Mouse (Mus musculus) hindbrain, embryonic 11.5 days (tissue): ENCODE measurements around the gene Plpp3. TPM values are rescaled to one million over a fixed set of nuclear protein-coding genes. Genes with fewer than 3 reads are reported as not detected.

Source experiments
- ATAC-seq: fragments of 200-750 bp; cut with Nextera tagmentation; 2 replicates; pipeline ENCODE4 v1.8.0; 2017; ENCODE audit warnings: mild to moderate bottlenecking, moderate TSS enrichment, moderate library complexity; ENCODE audit not compliant: low FRiP score
- DNase-seq: peaks from one replicate; pipeline ENCODE4 v3.0.0-alpha.2; 2015; ENCODE audit warnings: low spot score
- H3K27ac ChIP-seq: fragments of 300-500 bp; sonication (generic); 2 replicates; pipeline ENCODE4 v1.5.1; 2014; ENCODE audit warnings: mild to moderate bottlenecking, low read depth, low read length
- H3K27me3 ChIP-seq: fragments of 300-500 bp; sonication (generic); 2 replicates; pipeline ENCODE4 v1.6.1; 2014; ENCODE audit warnings: mild to moderate bottlenecking, low read length, moderate library complexity, mixed read lengths; ENCODE audit not compliant: control insufficient read depth, insufficient read depth
- H3K36me3 ChIP-seq: fragments of 300-500 bp; sonication (generic); 2 replicates; pipeline ENCODE4 v1.6.1; 2014; ENCODE audit warnings: mild to moderate bottlenecking, low read length, moderate library complexity, mixed read lengths; ENCODE audit not compliant: control insufficient read depth, insufficient read depth
- H3K4me1 ChIP-seq: fragments of 300-500 bp; sonication (generic); replicated peaks from 2 replicates; pipeline ENCODE4 v1.6.1; 2014; ENCODE audit warnings: low read length, mixed read lengths; ENCODE audit not compliant: control insufficient read depth, insufficient read depth
- H3K4me2 ChIP-seq: fragments of 300-500 bp; sonication (generic); replicated peaks from 2 replicates; pipeline ENCODE4 v1.6.1; 2014; ENCODE audit warnings: mild to moderate bottlenecking, low read depth, low read length
- H3K4me3 ChIP-seq: fragments of 300-500 bp; sonication (generic); 2 replicates; pipeline ENCODE4 v1.5.1; 2014; ENCODE audit warnings: low read depth, low read length
- H3K9ac ChIP-seq: fragments of 300-500 bp; sonication (generic); 2 replicates; pipeline ENCODE4 v1.6.1; 2014; ENCODE audit warnings: low read depth, low read length
- H3K9me3 ChIP-seq: fragments of 300-500 bp; sonication (generic); 2 replicates; pipeline ENCODE4 v1.6.1; 2016; ENCODE audit warnings: low read length; ENCODE audit not compliant: control insufficient read depth
- WGBS: fragments of 180-500 bp; shearing (Covaris S2); extraction: QIAGEN DNeasy Blood & Tissue Kit; methylation state at CpG from one replicate; pipeline ENCODE4 v1.1.7; 2014; 5-methylcytosine and 5-hydroxymethylcytosine counted together
- polyA plus RNA-seq: library from polyadenylated mRNA; unstranded; fragments of >200 nt; fragmentation: Nextera tagmentation; extraction: Ambion mirVana; gene quantifications from 2 replicates; pipeline ENCODE4 v1.2.1, GENCODE M21; 2014

Gene Plpp3
- polyA plus RNA-seq, 1 experiment from 2014 or later: 52.7 TPM

GRCm38 (mm10) chr4:105151911-105152690 lies 5.0 kb upstream of the Plpp3 start:
- no peaks in the 10 kb centered on the region for H3K4me1 ChIP-seq
- ATAC-seq (no peak), DNase-seq (peak; percentile 81)
- H3K9ac ChIP-seq: no peak overlapping the region
- 39% methylated on average over 14 of the region's 14 CpGs for WGBS
- no peaks in the 10 kb centered on the region for H3K27me3 ChIP-seq
- H3K36me3 ChIP-seq: no peaks in the 10 kb centered on the region
- H3K9me3 ChIP-seq: no peaks in the 10 kb centered on the region
- H3K27ac ChIP-seq: no peak overlapping the region
- no peak overlapping the region for H3K4me3 ChIP-seq
- no peak overlapping the region for H3K4me2 ChIP-seq

- H3K4me1 ChIP-seq: no peaks in the 10 kb centered on the region; the same call in 1 of the 2 replicates
- 84% methylated on average over 3 of the region's 3 CpGs for WGBS
- H3K36me3 ChIP-seq: no peaks in the 10 kb centered on the region
- no peaks in the 10 kb centered on the region for H3K9me3 ChIP-seq
- H3K27me3 ChIP-seq: no peaks in the 10 kb centered on the region
- no peak overlapping the region for H3K9ac ChIP-seq
- ATAC-seq (no peak), DNase-seq (no peak)
- no peak overlapping the region for H3K4me3 ChIP-seq
- no peak overlapping the region for H3K27ac ChIP-seq
- H3K4me2 ChIP-seq: no peak overlapping the region
Measured at GRCm38 (mm10) chr4:105153227-105153626, 3.9 kb upstream of the Plpp3 start.

- Histone ChIP-seq H3K4me1 (peaks cover 3% of the 10 kb centered on the region; the same call in 1 of the 2 replicates), H3K9ac (no peak overlapping the region), H3K9me3 (no peaks in the 10 kb centered on the region), H3K27ac (no peak overlapping the region), H3K36me3 (no peaks in the 10 kb centered on the region), H3K4me2 (no peak overlapping the region), H3K27me3 (no peaks in the 10 kb centered on the region), H3K4me3 (no peak overlapping the region)
- WGBS: 86% methylated on average over 6 of the region's 7 CpGs
- DNase-seq (no peak), ATAC-seq (no peak)
Measured at GRCm38 (mm10) chr4:105156281-105156680, 866 bp upstream of the Plpp3 start.

DNA sequence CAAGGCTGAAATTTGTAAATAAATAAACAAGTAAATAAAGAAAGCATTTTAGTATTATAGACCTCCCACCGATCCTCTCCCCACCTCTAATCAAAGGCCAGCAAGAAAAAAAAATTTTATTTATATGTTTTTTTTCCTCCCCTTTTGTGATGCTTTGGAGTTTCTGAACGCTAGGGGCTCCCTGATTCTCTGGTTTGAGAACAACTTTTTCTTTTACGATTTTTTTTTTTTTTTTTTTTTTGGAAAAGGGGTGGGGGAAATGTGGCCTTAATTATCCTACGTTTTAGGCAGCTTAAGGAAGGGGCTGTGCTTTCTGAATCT lies 232 bp upstream of the Plpp3 start:
- Histone ChIP-seq H3K9ac (peak overlapping the region; percentile 87; the same call in 1 of the 2 replicates), H3K9me3 (no peaks in the 10 kb centered on the region), H3K27me3 (no peaks in the 10 kb centered on the region), H3K4me2 (peak overlapping the region; percentile 81; the same call in 1 of the 2 replicates), H3K27ac (peak overlapping the region; percentile 74; the same call in 1 of the 2 replicates), H3K36me3 (no peaks in the 10 kb centered on the region), H3K4me1 (peaks cover 3% of the 10 kb centered on the region; the same call in 1 of the 2 replicates), H3K4me3 (peak overlapping the region; percentile 97)
- no peak for DNase-seq
- no peak for ATAC-seq
- 2% methylated on average over 4 of the region's 4 CpGs for WGBS

DNA sequence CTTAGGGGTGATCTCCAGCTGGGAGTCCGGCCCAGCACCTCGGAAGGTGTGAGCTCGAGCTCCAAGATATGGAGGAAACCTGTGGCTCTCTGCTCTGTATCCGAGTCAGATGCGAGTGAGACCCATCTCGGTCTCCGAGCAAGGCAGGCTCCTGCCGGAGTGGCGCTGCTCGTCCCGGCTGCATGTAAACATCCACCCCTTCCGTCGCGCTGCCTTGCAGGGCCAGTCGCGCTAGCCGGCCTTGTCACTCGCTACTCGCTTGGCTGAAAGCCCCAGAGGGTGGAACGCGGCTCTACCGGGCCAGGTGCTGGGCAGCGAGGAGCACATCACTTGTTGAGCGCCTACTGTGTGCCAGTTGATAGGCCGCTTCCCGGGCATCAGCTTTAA lies 1.0 kb downstream of the Plpp3 start:
- Histone ChIP-seq H3K4me1 (peaks cover 3% of the 10 kb centered on the region; the same call in 1 of the 2 replicates), H3K4me2 (peak overlapping the region; percentile 81), H3K27ac (peak overlapping the region; percentile 74), H3K9ac (peak overlapping the region; percentile 87), H3K9me3 (no peaks in the 10 kb centered on the region), H3K27me3 (no peaks in the 10 kb centered on the region), H3K4me3 (peak overlapping the region; percentile 97), H3K36me3 (no peaks in the 10 kb centered on the region)
- WGBS: under 1% methylated on average over 26 of the region's 26 CpGs
- peak; percentile 80 for DNase-seq
- ATAC-seq: peak; percentile 84

- H3K9ac ChIP-seq: peak overlapping the region; percentile 87
- no peaks in the 10 kb centered on the region for H3K9me3 ChIP-seq
- no peaks in the 10 kb centered on the region for H3K36me3 ChIP-seq
- DNase-seq: peak; percentile 52
- H3K4me2 ChIP-seq: peak overlapping the region; percentile 81
- no peak for ATAC-seq
- H3K4me1 ChIP-seq: peaks cover 3% of the 10 kb centered on the region
- H3K4me3 ChIP-seq: peak overlapping the region; percentile 97
- no peaks in the 10 kb centered on the region for H3K27me3 ChIP-seq
- 0% methylated on average over 18 of the region's 18 CpGs for WGBS
- no peak overlapping the region for H3K27ac ChIP-seq
Measured at GRCm38 (mm10) chr4:105158651-105159530, 1.7 kb downstream of the Plpp3 start.

DNA sequence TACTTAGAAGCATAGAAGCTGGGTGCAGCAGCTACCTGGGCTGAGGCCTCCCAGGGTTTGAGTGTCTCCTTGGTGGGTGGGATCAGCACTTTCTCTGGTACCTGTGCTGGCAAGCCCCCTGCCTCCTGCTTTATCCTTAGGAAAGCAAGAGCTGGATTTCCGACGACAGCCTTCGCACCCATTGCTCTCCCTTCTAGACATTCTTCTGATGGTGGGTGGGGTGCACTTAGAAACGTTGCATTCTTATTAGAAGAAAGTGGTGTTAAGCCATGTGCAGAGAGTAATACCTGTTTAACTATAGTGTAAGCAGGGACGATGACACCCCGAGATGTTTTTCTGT lies 2.4 kb downstream of the Plpp3 start:
- ATAC-seq: no peak
- Histone ChIP-seq H3K36me3 (no peaks in the 10 kb centered on the region), H3K9ac (peak overlapping the region; percentile 87), H3K4me2 (peak overlapping the region; percentile 81), H3K27ac (no peak overlapping the region), H3K4me1 (peaks cover 3% of the 10 kb centered on the region), H3K27me3 (no peaks in the 10 kb centered on the region), H3K9me3 (no peaks in the 10 kb centered on the region), H3K4me3 (peak overlapping the region; percentile 97)
- DNase-seq: no peak
- WGBS: 19% methylated on average over 6 of the region's 6 CpGs

GRCm38 (mm10) chr4:105160470-105160869 lies 3.3 kb downstream of the Plpp3 start:
- DNase-seq: no peak

More at GRCm38 (mm10) chr4:105160470-105160869, 3.3 kb downstream of the Plpp3 start:
- Histone ChIP-seq H3K4me3 (no peak overlapping the region; the same call in 1 of the 2 replicates), H3K27me3 (no peaks in the 10 kb centered on the region), H3K4me1 (peaks cover 3% of the 10 kb centered on the region), H3K36me3 (no peaks in the 10 kb centered on the region), H3K4me2 (peak overlapping the region; percentile 15; the same call in 1 of the 2 replicates), H3K9me3 (no peaks in the 10 kb centered on the region), H3K9ac (no peak overlapping the region), H3K27ac (no peak overlapping the region)
- 84% methylated on average over 6 of the region's 6 CpGs for WGBS
- ATAC-seq: no peak
